Mouse (Mus musculus): ENCODE results near the gene Piezo1. TPM values are rescaled to one million over a fixed set of nuclear protein-coding genes. Genes with fewer than 3 reads are reported as not detected.
A peak's percentile ranks its signal among the peaks of the same experiment; 100 is the strongest.

Piezo1 gene
- polyA plus RNA-seq, 1 experiment: not detected

GRCm38 (mm10) chr8:122457171-122457570 lies 94.0 kb downstream of the Piezo1 start:
- 72% methylated on average over 11 of the region's 11 CpGs for WGBS
- peaks cover 39% of the 10 kb centered on the region for H3K4me1 ChIP-seq (ENCODE audit: control insufficient read depth, insufficient read depth, low read length)
- no peak overlapping the region for H3K27ac ChIP-seq (ENCODE audit: insufficient read depth, low read depth, low read length)
- no peak overlapping the region for H3K4me3 ChIP-seq (ENCODE audit: insufficient read depth, low read depth, low read length)
- TF ChIP-seq POLR2A (IDR thresholded peaks at IDR 0.05; ENCODE audit: insufficient read depth, low read depth, low read length) (no peak), CTCF (IDR thresholded peaks at IDR 0.05; ENCODE audit: insufficient read depth, low read depth, low read length) (no peak)

GRCm38 (mm10) chr8:122454409-122454808 lies 96.7 kb downstream of the Piezo1 start:
- WGBS: 81% methylated on average over 6 of the region's 6 CpGs
- Histone ChIP-seq H3K27ac (ENCODE audit: insufficient read depth, low read depth, low read length) (no peak overlapping the region), H3K4me1 (ENCODE audit: control insufficient read depth, insufficient read depth, low read length) (peaks cover 13% of the 10 kb centered on the region), H3K4me3 (ENCODE audit: insufficient read depth, low read depth, low read length) (no peak overlapping the region)
- TF ChIP-seq CTCF (IDR thresholded peaks at IDR 0.05; ENCODE audit: insufficient read depth, low read depth, low read length) (no peak), POLR2A (IDR thresholded peaks at IDR 0.05; ENCODE audit: insufficient read depth, low read depth, low read length) (no peak)

DNA sequence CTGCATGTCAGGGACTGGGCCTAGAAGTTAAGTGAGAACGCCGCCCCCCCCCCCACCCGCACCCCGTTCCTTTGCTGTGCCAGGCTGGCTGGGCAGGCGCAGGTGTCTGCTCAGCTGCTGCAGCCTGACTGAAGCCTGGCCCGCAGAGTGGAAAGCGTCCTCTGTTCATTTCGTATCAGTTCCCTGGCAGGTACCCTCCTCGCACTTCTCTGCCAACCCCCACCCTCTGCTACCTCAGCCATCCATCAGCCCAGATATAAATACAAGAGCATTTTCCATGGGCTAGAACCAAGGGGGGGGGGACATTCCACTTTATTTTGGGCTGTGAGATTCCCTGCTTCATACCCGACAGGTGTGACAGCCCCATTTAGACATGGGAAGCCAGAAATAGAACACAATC lies 99.0 kb downstream of the Piezo1 start:
- Histone ChIP-seq H3K27ac (ENCODE audit: insufficient read depth, low read depth, low read length) (no peak overlapping the region), H3K4me1 (ENCODE audit: control insufficient read depth, insufficient read depth, low read length) (peaks cover 2% of the 10 kb centered on the region), H3K4me3 (ENCODE audit: insufficient read depth, low read depth, low read length) (no peak overlapping the region)
- WGBS: 89% methylated on average over 10 of the region's 10 CpGs
- TF ChIP-seq CTCF (IDR thresholded peaks at IDR 0.05; ENCODE audit: insufficient read depth, low read depth, low read length): no peak
- TF ChIP-seq POLR2A (IDR thresholded peaks at IDR 0.05; ENCODE audit: insufficient read depth, low read depth, low read length): no peak

DNA sequence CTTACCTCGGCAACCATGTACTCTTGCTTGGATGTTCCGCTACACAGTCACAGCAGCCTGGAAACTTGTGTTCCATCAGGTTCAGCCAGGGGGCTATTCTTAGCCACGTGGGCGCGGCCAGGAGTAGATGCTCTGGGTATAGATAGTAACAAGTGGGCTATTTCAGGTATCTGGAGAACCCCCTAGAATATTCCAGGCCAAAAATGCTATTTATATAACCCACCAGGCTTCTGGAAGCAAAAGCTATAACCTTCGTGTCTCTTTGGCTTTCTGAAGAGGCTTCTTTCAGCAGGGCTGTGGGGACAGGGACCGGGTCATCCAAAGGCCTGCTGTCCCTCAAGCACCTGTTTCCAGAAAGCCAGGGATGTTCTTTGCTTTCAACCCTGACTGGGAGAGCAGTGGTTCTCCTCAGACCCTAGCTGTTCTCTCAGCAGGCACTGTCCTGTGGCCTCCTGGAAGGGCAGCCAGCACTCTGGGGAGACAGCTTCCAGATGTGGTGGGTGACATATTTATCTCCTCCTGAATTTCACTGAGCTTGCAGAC lies 99.9 kb downstream of the Piezo1 start:
- Histone ChIP-seq H3K4me3 (ENCODE audit: insufficient read depth, low read depth, low read length) (no peak overlapping the region), H3K4me1 (ENCODE audit: control insufficient read depth, insufficient read depth, low read length) (no peaks in the 10 kb centered on the region), H3K27ac (ENCODE audit: insufficient read depth, low read depth, low read length) (no peak overlapping the region)
- WGBS: 74% methylated on average over 7 of the region's 7 CpGs
- TF ChIP-seq POLR2A (IDR thresholded peaks at IDR 0.05; ENCODE audit: insufficient read depth, low read depth, low read length): no peak
- TF ChIP-seq CTCF (IDR thresholded peaks at IDR 0.05; ENCODE audit: insufficient read depth, low read depth, low read length): no peak

DNA sequence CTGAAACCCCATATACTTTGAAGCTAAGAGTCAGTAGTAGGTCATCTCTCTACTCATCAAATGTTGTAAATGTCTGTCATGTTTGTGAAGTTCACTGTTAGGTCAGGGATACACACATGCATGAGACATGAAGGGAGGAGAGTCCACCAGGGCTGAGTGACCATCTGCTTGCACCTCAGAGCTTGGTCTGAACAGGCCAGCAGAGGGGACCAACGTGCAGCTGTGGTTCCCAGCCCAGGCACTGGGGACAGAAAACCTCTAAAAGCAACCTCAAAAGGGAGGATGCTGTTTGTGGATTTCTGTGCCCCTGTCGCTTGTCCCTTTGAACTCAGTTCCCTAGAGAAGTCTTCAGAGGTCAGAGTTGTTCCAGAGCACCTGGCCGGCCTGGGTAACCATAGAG lies 105.9 kb downstream of the Piezo1 start:
- 64% methylated on average over 3 of the region's 3 CpGs for WGBS
- no peak overlapping the region for H3K4me3 ChIP-seq (ENCODE audit: insufficient read depth, low read depth, low read length)
- H3K27ac ChIP-seq (ENCODE audit: insufficient read depth, low read depth, low read length): no peak overlapping the region
- no peak for TF ChIP-seq POLR2A (IDR thresholded peaks at IDR 0.05; ENCODE audit: insufficient read depth, low read depth, low read length)
- no peak for TF ChIP-seq CTCF (IDR thresholded peaks at IDR 0.05; ENCODE audit: insufficient read depth, low read depth, low read length)
- peaks cover 9% of the 10 kb centered on the region for H3K4me1 ChIP-seq (ENCODE audit: control insufficient read depth, insufficient read depth, low read length)

GRCm38 (mm10) chr8:122444058-122444748 lies 106.9 kb downstream of the Piezo1 start:
- WGBS: under 1% methylated on average over 19 of the region's 19 CpGs
- Histone ChIP-seq H3K27ac (ENCODE audit: insufficient read depth, low read depth, low read length) (peak overlapping the region; percentile 85), H3K4me3 (ENCODE audit: insufficient read depth, low read depth, low read length) (peak overlapping the region; percentile 68), H3K4me1 (ENCODE audit: control insufficient read depth, insufficient read depth, low read length) (peaks cover 9% of the 10 kb centered on the region)
- no peak for TF ChIP-seq CTCF (IDR thresholded peaks at IDR 0.05; ENCODE audit: insufficient read depth, low read depth, low read length)
- TF ChIP-seq POLR2A (IDR thresholded peaks at IDR 0.05; ENCODE audit: insufficient read depth, low read depth, low read length): 0 out of 2 replicates have a peak, but pooled peaks have one; percentile 21

DNA sequence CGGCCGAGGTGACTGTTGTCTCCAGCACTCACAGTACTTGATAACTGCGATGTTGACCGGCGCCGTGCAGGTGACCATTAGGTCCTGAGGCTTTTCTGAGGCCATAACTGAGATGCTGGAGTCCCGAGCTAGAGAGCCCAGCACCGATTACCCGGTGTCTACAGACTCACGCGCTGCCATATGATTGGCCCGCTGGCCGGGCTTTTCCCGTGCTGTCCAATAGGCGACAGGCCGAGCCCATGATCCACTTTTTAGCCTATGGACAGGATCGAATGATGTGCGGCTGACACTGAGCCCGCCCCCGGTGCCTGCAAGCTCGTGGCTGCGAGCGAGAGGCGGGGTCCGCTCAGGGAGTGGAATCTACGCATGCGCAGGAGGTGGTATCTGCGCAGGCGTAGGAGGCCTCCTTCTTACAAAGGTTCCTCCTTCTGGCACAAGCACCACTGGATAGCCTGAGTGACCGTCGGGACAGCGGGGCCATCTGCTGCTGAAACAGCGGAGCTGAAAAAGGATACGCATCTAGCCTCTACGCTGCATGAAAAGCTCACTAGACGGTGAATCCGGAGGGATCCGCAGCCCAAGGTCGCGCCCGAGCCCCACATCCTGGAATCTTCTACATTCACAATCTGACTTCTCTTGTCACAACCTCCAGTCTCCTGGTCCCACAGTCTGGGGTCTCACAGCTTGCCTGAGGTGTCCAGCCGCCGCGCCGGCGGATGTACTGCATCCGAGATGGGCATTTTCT lies 107.7 kb downstream of the Piezo1 start, which contains the start of gene Mvd:
Mvd (minus strand) TSS at position 161 of the 745 bp plus-strand sequence.
- H3K4me3 ChIP-seq (ENCODE audit: insufficient read depth, low read depth, low read length): peak within 1 kb of the TSS; percentile 78
- peak within 1 kb of the TSS; percentile 85 for H3K27ac ChIP-seq (ENCODE audit: insufficient read depth, low read depth, low read length)
- WGBS: under 1% methylated on average over 47 of the region's 47 CpGs
- TF ChIP-seq CTCF (IDR thresholded peaks at IDR 0.05; ENCODE audit: insufficient read depth, low read depth, low read length): no peak
- TF ChIP-seq POLR2A (IDR thresholded peaks at IDR 0.05; ENCODE audit: insufficient read depth, low read depth, low read length): peak; percentile 93
- H3K4me1 ChIP-seq (ENCODE audit: control insufficient read depth, insufficient read depth, low read length): peaks cover 9% of the 10 kb centered on the region

DNA sequence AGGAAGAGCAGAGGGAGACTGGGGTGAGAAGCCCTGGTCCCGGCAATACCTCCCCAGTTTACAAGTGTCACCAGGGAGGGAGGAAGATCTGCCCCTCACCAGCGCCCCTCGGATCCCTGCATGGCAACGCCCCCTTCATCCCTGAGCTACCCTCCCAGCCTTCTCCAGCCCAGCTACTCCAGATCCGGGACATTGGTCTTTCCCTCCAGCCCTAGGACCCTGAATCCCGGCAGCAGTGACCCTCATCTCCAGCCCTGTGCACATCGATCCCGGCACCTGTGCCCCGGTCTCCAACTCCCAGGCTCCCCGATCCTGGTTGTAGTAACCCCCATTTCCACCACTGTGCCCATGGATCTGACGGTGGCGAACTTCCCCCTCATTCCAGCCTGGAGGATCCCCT lies 108.3 kb downstream of the Piezo1 start:
- peak overlapping the region; percentile 23 for H3K27ac ChIP-seq (ENCODE audit: insufficient read depth, low read depth, low read length)
- WGBS: 1% methylated on average over 12 of the region's 12 CpGs
- no peak for TF ChIP-seq CTCF (IDR thresholded peaks at IDR 0.05; ENCODE audit: insufficient read depth, low read depth, low read length)
- TF ChIP-seq POLR2A (IDR thresholded peaks at IDR 0.05; ENCODE audit: insufficient read depth, low read depth, low read length): no peak

DNA sequence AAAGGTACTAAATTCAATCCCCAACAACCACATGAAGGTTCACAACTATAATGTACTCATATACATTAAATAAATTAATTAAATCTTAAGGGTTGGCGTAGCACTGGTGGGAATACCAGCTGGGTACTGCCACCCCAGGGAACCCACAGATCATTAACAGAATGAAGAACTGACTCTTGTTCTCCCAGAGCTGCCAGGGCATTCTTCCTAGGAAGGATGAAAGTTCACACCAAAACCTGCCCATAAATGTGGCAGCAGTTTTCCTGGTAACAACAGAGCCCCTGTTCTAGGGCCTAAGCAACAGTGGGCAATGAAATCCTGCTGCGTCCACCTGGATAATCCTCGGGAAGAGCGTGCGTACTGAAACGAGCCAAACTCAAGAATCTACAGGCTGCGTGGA lies 108.8 kb downstream of the Piezo1 start:
- 6% methylated on average over 7 of the region's 7 CpGs for WGBS
- TF ChIP-seq POLR2A (IDR thresholded peaks at IDR 0.05; ENCODE audit: insufficient read depth, low read depth, low read length) (no peak), CTCF (IDR thresholded peaks at IDR 0.05; ENCODE audit: insufficient read depth, low read depth, low read length) (no peak)
- no peak overlapping the region for H3K27ac ChIP-seq (ENCODE audit: insufficient read depth, low read depth, low read length)

More for the DNA sequence above, 108.3 kb downstream of the Piezo1 start:
- H3K4me1 ChIP-seq (ENCODE audit: control insufficient read depth, insufficient read depth, low read length): peaks cover 9% of the 10 kb centered on the region
- H3K4me3 ChIP-seq (ENCODE audit: insufficient read depth, low read depth, low read length): peak overlapping the region; percentile 78

More for the DNA sequence above, 108.8 kb downstream of the Piezo1 start:
- peak overlapping the region; percentile 78 for H3K4me3 ChIP-seq (ENCODE audit: insufficient read depth, low read depth, low read length)
- peaks cover 9% of the 10 kb centered on the region for H3K4me1 ChIP-seq (ENCODE audit: control insufficient read depth, insufficient read depth, low read length)

Measured in olfactory bulb, adult 2 months (tissue).